Mouse (Mus musculus) G1E (cell line): Measurements from ENCODE around the gene Ggct.

Experiments used
- CTCF ChIP-seq: IDR thresholded peaks from 2 replicates; pipeline ENCODE4 v1.5.1; 2012; ENCODE audit warnings: low read depth, low read length, inconsistent platforms, mixed read lengths
- GATA1 ChIP-seq: IDR thresholded peaks from 2 replicates; pipeline ENCODE4 v1.6.1; 2012; ENCODE audit warnings: borderline replicate concordance, low read length, inconsistent platforms, mixed read lengths

- TF ChIP-seq GATA1 (no peak), CTCF (no peak)
Measured at GRCm38 (mm10) chr6:54972929-54973211, 19.9 kb downstream of the Ggct start.
